In genomic region chr14:55062626-55063025, GRCm38 (mm10) we compare ENCODE assay signal across 8 mouse cellular contexts. TPM values are rescaled to one million over a fixed set of nuclear protein-coding genes. Genes with fewer than 3 reads are reported as not detected.
DNase-seq lines count a peak whose midpoint lies in the region; ATAC-seq and TF ChIP-seq lines count a peak whose summit lies in the region.

No protein-coding gene starts in this region.

- H3K4me3 ChIP-seq in kidney, embryonic 15.5 days (replicated peaks) = no peak overlapping the region
- 0 out of 2 replicates have a peak overlapping the region, but pooled peaks have one; percentile 2 for H3K4me3 ChIP-seq in hindbrain, postnatal 0 days (ENCODE audit: low read length)
- H3K4me3 ChIP-seq in thymus, adult 2 months (ENCODE audit: control insufficient read depth, insufficient read depth, low read length) = no peak overlapping the region

- H3K4me1 ChIP-seq in kidney, embryonic 15.5 days = peaks cover 29% of the 10 kb centered on the region
- H3K4me1 ChIP-seq in hindbrain, postnatal 0 days (ENCODE audit: insufficient read depth, low read length) = peaks cover 19% of the 10 kb centered on the region
- peaks cover 8% of the 10 kb centered on the region for H3K4me1 ChIP-seq in thymus, adult 2 months (replicated peaks; ENCODE audit: control insufficient read depth, insufficient read depth, low read length)

- H3K4me2 ChIP-seq in kidney, embryonic 15.5 days = peak overlapping the region; percentile 45
- H3K4me2 ChIP-seq in hindbrain, postnatal 0 days (ENCODE audit: low read depth, low read length) = peak overlapping the region; percentile 28

- peak; percentile 87 for ATAC-seq in kidney, embryonic 15.5 days (replicated peaks; ENCODE audit: low FRiP score)
- peak; percentile 64 for ATAC-seq in hindbrain, postnatal 0 days
- peak; percentile 74 for ATAC-seq in megakaryocyte, adult 5-6 weeks (ENCODE audit: poor library complexity, severe bottlenecking)

- WGBS in kidney, embryonic 15.5 days = 14% methylated on average over 17 of the region's 17 CpGs
- WGBS in hindbrain, postnatal 0 days = 22% methylated on average over 17 of the region's 17 CpGs
- WGBS in thymus, adult 2 months = 9% methylated on average over 17 of the region's 17 CpGs

- peaks cover 19% of the 10 kb centered on the region for H3K36me3 ChIP-seq in kidney, embryonic 15.5 days
- H3K36me3 ChIP-seq in hindbrain, postnatal 0 days (ENCODE audit: insufficient read depth, low read length) = peaks cover 17% of the 10 kb centered on the region; the same call in 1 of the 2 replicates
- no peaks in the 10 kb centered on the region for H3K36me3 ChIP-seq in thymus, adult 2 months (ENCODE audit: control insufficient read depth, insufficient read depth, low read length)

- H3K9ac ChIP-seq in kidney, embryonic 15.5 days = no peak overlapping the region
- H3K9ac ChIP-seq in hindbrain, postnatal 0 days (replicated peaks; ENCODE audit: low read length) = no peak overlapping the region; the same call in 1 of the 2 replicates

- no peak overlapping the region for H3K27ac ChIP-seq in kidney, embryonic 15.5 days
- peak overlapping the region; percentile 37; the same call in 1 of the 2 replicates for H3K27ac ChIP-seq in hindbrain, postnatal 0 days
- H3K27ac ChIP-seq in thymus, adult 2 months (ENCODE audit: control insufficient read depth, insufficient read depth, low read length) = no peak overlapping the region

- no peaks in the 10 kb centered on the region for H3K27me3 ChIP-seq in kidney, embryonic 15.5 days
- no peaks in the 10 kb centered on the region for H3K27me3 ChIP-seq in hindbrain, postnatal 0 days (ENCODE audit: insufficient read depth, low read length)
- no peaks in the 10 kb centered on the region for H3K27me3 ChIP-seq in thymus, adult 2 months (ENCODE audit: control insufficient read depth, insufficient read depth, low read length)

- H3K9me3 ChIP-seq in kidney, embryonic 15.5 days (replicated peaks) = no peaks in the 10 kb centered on the region
- no peaks in the 10 kb centered on the region for H3K9me3 ChIP-seq in hindbrain, postnatal 0 days (ENCODE audit: low read length)

- TF ChIP-seq POLR2A in thymus, adult 2 months (IDR thresholded peaks at IDR 0.05; ENCODE audit: control insufficient read depth, extremely low read depth, insufficient read depth, low read length, poor library complexity) = no peak

- DNase-seq in kidney, postnatal 14 days = no peak
- peak; percentile 38 for DNase-seq in adrenal gland, postnatal 25 days
- peak; percentile 14 for DNase-seq in embryo, embryonic 11.5 days (ENCODE audit: low read depth, low spot score)
- no peak for DNase-seq in hindbrain, postnatal 0 days (ENCODE audit: low spot score)
- DNase-seq in thymus, adult 2 months = peak; percentile 52
- no peak for DNase-seq in lung, adult 18-20 months

- TF ChIP-seq CTCF in hindbrain, postnatal 0 days (IDR thresholded peaks at IDR 0.05; ENCODE audit: low read depth) = no peak
- no peak for TF ChIP-seq CTCF in thymus, adult 2 months (IDR thresholded peaks at IDR 0.05; ENCODE audit: borderline replicate concordance, control insufficient read depth, extremely low read depth, insufficient read depth, low read length, poor library complexity)

RNA-seq across cellular contexts. Expression of gene Zfhx2, which starts 29.5 kb away (rescaled TPM):
- 6.0 and 6.5 TPM in 2 replicates for polyA plus RNA-seq in kidney, embryonic 15.5 days (2015; fragmentation: Nextera tagmentation; extraction: Ambion mirVana)
- 9.1 and 9.9 TPM in 2 replicates for total RNA-seq in adrenal gland, postnatal 25 days (2021)
- total RNA-seq in hindbrain, postnatal 0 days (2014; rRNA removed) = 10.7 and 10.9 TPM in 2 replicates
- polyA plus RNA-seq in hindbrain, postnatal 0 days (2015; fragmentation: Nextera tagmentation; extraction: Ambion mirVana) = 8.1 and 8.4 TPM in 2 replicates
- 2.0 and 2.1 TPM in 2 replicates for total RNA-seq in megakaryocyte, adult 5-6 weeks (2015)
- 1.1 and 1.3 TPM in 2 replicates for total RNA-seq in megakaryocyte, adult 5-6 weeks (2017)
- 6.3 and 6.6 TPM in 2 replicates for polyA plus RNA-seq in thymus, adult 2 months (2012; rRNA removed)

RNA-seq across cellular contexts. Expression of gene Thtpa, which starts 32.0 kb away (rescaled TPM):
- 21.0 and 21.5 TPM in 2 replicates for polyA plus RNA-seq in kidney, embryonic 15.5 days (2015; fragmentation: Nextera tagmentation; extraction: Ambion mirVana)
- total RNA-seq in adrenal gland, postnatal 25 days (2021) = 16.2 and 21.6 TPM in 2 replicates
- total RNA-seq in hindbrain, postnatal 0 days (2014; rRNA removed) = 37.7 and 44.1 TPM in 2 replicates
- polyA plus RNA-seq in hindbrain, postnatal 0 days (2015; fragmentation: Nextera tagmentation; extraction: Ambion mirVana) = 31.8 and 32.8 TPM in 2 replicates
- 5.4 and 6.9 TPM in 2 replicates for total RNA-seq in megakaryocyte, adult 5-6 weeks (2015)
- total RNA-seq in megakaryocyte, adult 5-6 weeks (2017) = 5.9 and 7.2 TPM in 2 replicates
- 6.0 and 6.1 TPM in 2 replicates for polyA plus RNA-seq in thymus, adult 2 months (2012; rRNA removed)

RNA-seq across cellular contexts. Expression of gene Ap1g2, which starts 43.8 kb away (rescaled TPM):
- 15.9 and 18.9 TPM in 2 replicates for polyA plus RNA-seq in kidney, embryonic 15.5 days (2015; fragmentation: Nextera tagmentation; extraction: Ambion mirVana)
- 27.4 and 32.8 TPM in 2 replicates for total RNA-seq in adrenal gland, postnatal 25 days (2021)
- total RNA-seq in hindbrain, postnatal 0 days (2014; rRNA removed) = 5.7 and 6.5 TPM in 2 replicates
- 5.9 and 6.1 TPM in 2 replicates for polyA plus RNA-seq in hindbrain, postnatal 0 days (2015; fragmentation: Nextera tagmentation; extraction: Ambion mirVana)
- 43.2 and 46.7 TPM in 2 replicates for total RNA-seq in megakaryocyte, adult 5-6 weeks (2015)
- 11.8 and 18.3 TPM in 2 replicates for total RNA-seq in megakaryocyte, adult 5-6 weeks (2017)
- 91.5 and 94.5 TPM in 2 replicates for polyA plus RNA-seq in thymus, adult 2 months (2012; rRNA removed)

RNA-seq across cellular contexts. Expression of gene Ngdn, which starts 47.4 kb away (rescaled TPM):
- polyA plus RNA-seq in kidney, embryonic 15.5 days (2015; fragmentation: Nextera tagmentation; extraction: Ambion mirVana) = 79.5 and 85.4 TPM in 2 replicates
- total RNA-seq in adrenal gland, postnatal 25 days (2021) = 38.3 and 39.8 TPM in 2 replicates
- 16.6 and 25.4 TPM in 2 replicates for total RNA-seq in hindbrain, postnatal 0 days (2014; rRNA removed)
- polyA plus RNA-seq in hindbrain, postnatal 0 days (2015; fragmentation: Nextera tagmentation; extraction: Ambion mirVana) = 53.2 and 55.2 TPM in 2 replicates
- total RNA-seq in megakaryocyte, adult 5-6 weeks (2015) = 56.1 and 56.9 TPM in 2 replicates
- 32.9 and 52.7 TPM in 2 replicates for total RNA-seq in megakaryocyte, adult 5-6 weeks (2017)
- 24.6 and 31.0 TPM in 2 replicates for polyA plus RNA-seq in thymus, adult 2 months (2012; rRNA removed)

RNA-seq across cellular contexts. Expression of gene Jph4, which starts 54.1 kb away (rescaled TPM):
- 0.59 and 1.2 TPM in 2 replicates for polyA plus RNA-seq in kidney, embryonic 15.5 days (2015; fragmentation: Nextera tagmentation; extraction: Ambion mirVana)
- 3.8 and 6.6 TPM in 2 replicates for total RNA-seq in adrenal gland, postnatal 25 days (2021)
- 124 and 126 TPM in 2 replicates for total RNA-seq in hindbrain, postnatal 0 days (2014; rRNA removed)
- polyA plus RNA-seq in hindbrain, postnatal 0 days (2015; fragmentation: Nextera tagmentation; extraction: Ambion mirVana) = 28.3 and 29.4 TPM in 2 replicates
- total RNA-seq in megakaryocyte, adult 5-6 weeks (2015) = not detected in 2 replicates
- total RNA-seq in megakaryocyte, adult 5-6 weeks (2017) = not detected in 2 replicates
- polyA plus RNA-seq in thymus, adult 2 months (2012; rRNA removed) = 0.37 and 0.51 TPM in 2 replicates

Comparison
In these comparisons a context has a peak if more than half of its experiments do, and no peak if none do; other contexts are left out.
1. DNase-seq: peak in adrenal gland, postnatal 25 days (single experiment), embryo, embryonic 11.5 days (single experiment) and thymus, adult 2 months (single experiment); none in kidney, postnatal 14 days (single experiment), hindbrain, postnatal 0 days (single experiment) and lung, adult 18-20 months (0 of 2).
2. Peak in every context shown above with its lines, with median percentiles within 50 percentile points of each other: ATAC-seq.